Mouse (Mus musculus): ENCODE data around the gene Hdac4. TPM values are rescaled to one million over a fixed set of nuclear protein-coding genes. Genes with fewer than 3 reads are reported as not detected.

Hdac4 gene
- total RNA-seq, 1 experiment from 2014 or later, result 13.9 TPM

DNA sequence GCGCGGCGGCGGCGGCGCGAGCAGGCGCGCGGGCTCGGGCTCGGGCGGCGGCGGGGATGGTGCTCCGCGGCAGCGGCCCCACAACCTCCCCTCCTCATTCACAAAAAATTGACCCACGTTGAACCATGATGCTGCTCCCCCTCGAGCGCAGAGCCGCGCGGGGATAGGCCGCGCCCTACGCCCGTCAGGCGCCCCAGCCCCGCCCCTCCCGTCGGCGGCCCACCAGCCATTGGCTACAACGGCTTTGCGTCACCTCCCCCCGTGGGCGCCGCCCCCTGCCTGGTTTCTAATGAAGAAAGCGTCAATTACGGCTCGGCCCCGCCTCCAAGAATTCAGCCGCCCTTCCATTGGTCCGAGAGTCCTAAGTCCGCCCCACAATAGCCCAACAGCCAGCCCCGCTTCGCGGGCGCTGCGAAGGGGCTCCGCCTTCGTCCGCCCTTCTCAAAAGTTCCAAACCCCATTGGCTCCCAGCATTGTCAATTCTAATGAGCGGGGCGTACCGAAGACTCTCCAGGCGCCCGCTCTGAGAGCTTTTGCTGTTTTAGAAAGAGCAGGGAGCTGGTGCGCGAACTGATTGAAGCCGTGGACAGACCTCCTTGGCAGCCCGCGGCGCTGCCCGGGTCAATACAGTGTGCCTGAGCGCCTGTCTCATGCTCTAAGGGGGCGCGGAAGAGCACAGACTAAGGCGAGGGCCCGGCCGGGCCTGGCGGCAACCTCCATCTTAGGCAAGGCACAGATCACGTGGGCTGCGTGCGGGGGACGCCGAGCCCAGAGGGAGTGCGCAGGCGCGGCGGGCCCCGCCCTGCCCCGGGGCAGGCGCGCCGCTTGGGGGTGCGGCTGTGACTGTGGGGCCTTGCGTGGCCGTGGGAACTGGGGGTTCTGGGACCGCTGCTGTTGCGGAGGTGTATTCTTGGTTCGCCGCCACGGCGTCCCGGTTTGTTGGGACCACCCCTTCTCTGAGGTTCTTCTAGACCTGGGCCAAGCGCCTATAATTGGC is 15.1 kb downstream of the Hdac4 start:
- peak; percentile 94 for ATAC-seq (replicated peaks; ENCODE audit: insufficient number of reproducible peaks, low FRiP score, low TSS enrichment, poor library complexity, severe bottlenecking)

DNA sequence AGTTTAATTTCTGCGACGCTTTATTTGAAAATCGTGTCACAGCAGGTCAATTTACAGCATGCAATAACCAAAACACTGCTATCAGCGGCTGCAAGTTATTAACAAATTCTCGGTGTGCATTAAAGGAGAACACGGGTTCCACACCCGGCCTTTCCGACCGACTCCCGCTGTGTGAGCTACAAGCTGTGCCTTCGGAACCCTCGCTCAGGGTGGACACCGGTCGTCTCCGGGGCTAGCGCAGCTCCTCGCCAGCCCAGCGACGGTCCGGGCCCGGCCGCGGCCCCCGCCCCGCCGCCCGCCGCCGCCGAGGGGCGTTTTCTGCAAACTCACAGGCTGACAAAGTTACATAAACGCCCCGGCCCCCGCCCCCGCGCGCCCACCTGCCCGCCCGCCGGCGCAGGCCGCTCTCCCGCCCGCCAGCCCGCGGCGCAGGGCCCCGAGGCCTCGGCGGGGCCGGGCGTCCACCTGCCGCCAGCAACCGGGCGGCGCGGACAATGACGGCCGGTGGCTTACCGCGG is 16.0 kb downstream of the Hdac4 start:
- ATAC-seq (replicated peaks; ENCODE audit: insufficient number of reproducible peaks, low FRiP score, low TSS enrichment, poor library complexity, severe bottlenecking), result no peak

DNA sequence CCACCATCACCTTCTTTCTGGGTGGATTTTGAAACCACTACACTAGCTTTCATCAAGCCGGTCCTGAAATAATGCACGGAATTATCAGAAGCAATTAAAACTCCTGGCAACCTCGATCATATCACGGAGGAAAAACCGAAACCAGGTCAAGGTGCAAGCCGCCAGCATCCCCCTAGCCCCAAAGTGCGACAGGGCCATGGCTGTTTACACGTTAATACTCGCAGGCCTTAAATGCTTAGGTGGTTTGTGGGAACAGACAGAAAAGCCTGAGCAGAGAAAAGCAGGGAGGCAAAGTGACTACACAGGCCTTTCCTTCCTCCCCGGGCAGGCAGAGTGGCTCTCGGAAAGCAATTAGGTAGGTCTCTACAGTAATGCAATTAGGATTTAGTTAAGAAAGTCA is 16.4 kb downstream of the Hdac4 start:
- no peak for ATAC-seq (replicated peaks; ENCODE audit: insufficient number of reproducible peaks, low FRiP score, low TSS enrichment, poor library complexity, severe bottlenecking)

DNA sequence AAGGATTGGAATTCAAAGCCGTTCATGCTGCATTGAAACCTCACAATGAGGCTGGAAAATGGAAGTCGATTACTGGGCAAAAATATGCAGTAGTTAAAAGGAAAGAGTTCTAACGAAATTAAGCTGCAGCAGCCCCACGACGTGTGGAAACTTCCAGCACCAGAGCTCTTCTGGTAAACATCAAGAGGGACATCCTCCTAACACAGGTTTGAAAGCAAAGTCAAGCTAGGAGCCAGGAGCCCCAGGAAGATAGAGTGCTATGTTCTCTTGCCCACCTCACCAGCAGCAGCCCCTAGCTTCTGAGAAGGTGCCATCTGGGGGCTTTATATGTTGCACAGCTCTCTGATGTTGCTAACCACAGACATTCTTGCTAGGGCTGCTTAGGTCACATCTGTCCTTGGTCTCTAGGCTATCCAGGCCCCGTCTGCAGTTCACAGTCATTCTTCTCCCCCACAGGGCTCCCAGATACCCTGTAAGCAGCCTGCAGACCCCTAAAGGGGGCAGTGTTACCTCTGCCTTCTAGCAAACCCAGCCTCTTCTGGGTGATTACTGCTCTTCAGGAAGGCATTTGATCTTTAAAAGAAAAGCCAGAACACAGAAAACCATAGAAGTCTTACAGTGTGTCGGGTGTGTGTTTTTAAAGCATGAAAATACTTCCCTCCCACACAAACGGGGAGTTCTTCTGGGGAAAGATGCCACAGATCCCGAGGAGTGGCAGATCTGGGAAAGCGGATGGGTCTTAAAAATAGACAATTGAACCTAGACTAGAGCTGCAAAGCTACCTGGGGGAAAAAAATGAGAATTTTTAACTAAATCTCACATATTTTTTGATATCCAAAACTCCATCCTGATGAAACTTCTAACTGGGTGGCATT is 17.2 kb downstream of the Hdac4 start:
- no peak for ATAC-seq (replicated peaks; ENCODE audit: insufficient number of reproducible peaks, low FRiP score, low TSS enrichment, poor library complexity, severe bottlenecking)

DNA sequence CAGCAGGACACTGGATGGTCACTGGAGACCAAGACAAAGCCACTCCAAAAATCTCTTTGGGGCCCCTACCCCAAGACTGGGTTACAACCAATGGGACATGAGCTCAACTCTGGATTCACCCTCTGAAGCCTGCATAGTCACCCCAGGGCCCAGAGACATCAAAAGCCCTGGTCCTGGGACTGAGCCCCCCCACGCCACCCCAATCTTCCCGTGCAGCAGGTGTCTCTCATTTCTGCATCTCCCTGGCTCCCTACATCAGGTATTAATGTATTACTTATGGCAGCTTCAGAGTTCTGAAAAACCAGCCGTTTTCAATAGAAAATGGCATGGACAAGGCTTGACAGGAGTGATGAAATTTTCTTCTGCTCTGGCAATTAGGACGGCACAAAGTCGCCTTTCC is 17.9 kb downstream of the Hdac4 start:
- ATAC-seq (replicated peaks; ENCODE audit: insufficient number of reproducible peaks, low FRiP score, low TSS enrichment, poor library complexity, severe bottlenecking), result no peak

DNA sequence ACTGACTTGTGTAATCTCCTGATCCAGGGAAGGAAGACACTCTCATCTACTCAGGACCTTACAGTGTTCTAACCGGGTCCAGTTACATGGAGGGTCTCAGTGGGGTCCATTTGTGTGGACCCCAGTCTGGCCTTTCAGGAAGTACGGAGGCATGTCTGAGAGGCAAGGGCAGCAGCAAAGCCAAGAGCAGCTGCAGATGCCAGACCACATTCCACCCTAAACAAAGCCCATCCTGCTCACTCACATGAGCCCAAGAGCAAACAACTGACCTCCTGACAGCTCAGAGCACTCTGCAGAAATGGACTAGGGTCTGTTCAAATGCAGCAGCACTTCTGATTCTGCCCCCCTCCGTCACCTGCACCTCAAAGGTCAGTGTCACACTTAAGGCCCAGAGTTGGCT is 18.3 kb downstream of the Hdac4 start:
- no peak for ATAC-seq (replicated peaks; ENCODE audit: insufficient number of reproducible peaks, low FRiP score, low TSS enrichment, poor library complexity, severe bottlenecking)

DNA sequence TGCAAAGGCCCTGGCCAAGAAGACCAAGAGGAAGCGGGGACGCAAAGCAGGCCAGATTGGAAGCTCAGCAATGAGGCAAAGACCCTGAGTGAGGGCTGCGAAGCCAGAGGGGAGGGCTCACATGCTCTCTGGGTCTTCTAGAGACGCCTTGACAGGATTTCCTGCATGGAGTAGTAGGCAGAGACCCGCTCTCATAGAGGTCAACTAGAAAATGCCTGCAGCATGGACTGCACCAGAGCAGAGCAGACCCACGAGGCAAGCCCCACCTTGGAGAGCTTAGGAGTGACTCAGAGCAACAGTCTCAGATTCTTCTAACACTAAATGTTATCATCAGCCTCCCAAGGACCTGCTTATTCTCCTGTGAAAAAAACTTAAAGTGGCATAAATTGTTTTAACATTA is 20.2 kb downstream of the Hdac4 start:
- ATAC-seq (replicated peaks; ENCODE audit: insufficient number of reproducible peaks, low FRiP score, low TSS enrichment, poor library complexity, severe bottlenecking), result no peak

DNA sequence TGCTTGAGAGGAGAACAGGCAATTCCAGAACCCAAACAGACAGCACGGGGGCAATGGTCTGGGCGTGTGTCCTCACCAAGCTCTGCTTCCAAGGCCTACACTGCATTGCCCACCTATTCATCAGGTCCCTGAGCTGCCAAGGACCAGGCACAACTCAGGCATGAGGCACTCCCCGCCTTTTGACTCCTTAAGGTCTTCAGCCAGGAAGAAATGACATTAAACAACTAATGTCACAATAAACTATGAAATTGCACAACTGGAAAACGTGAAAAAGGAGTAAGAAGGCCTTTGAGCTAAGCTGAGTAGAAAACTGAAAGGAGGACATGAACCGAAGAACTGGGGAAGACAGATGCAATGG is 20.6 kb downstream of the Hdac4 start:
- ATAC-seq (replicated peaks; ENCODE audit: insufficient number of reproducible peaks, low FRiP score, low TSS enrichment, poor library complexity, severe bottlenecking), result no peak

DNA sequence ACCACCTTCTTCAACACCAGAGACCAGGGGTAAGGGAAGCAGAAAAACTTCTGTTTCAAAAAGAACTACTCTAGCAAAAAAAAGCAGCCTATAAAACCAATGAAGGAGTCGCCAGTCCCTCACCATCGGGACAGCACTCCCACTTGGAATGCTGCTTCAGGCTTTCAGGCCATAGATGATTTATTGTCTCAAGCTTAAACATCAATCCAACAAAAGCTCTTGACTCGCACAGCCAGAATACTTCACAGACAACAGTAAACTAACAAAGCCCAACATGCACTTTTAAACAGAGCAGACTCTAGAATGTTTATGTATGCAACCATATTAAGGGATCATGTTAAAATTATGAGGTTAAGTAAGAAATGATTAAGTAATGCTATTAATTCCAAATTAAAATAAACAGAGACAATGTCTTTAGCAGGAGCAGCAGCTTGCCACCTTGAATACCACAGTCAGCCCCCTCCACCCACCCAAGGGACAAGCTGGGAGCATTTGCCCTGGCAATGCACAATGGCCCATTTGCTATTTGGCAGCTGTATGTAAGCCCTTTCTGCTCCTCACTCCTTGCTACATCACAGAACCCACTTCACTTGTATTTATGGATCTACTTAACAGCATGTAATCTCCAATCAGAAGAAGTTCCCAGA is 21.1 kb downstream of the Hdac4 start:
- no peak for ATAC-seq (replicated peaks; ENCODE audit: insufficient number of reproducible peaks, low FRiP score, low TSS enrichment, poor library complexity, severe bottlenecking)

DNA sequence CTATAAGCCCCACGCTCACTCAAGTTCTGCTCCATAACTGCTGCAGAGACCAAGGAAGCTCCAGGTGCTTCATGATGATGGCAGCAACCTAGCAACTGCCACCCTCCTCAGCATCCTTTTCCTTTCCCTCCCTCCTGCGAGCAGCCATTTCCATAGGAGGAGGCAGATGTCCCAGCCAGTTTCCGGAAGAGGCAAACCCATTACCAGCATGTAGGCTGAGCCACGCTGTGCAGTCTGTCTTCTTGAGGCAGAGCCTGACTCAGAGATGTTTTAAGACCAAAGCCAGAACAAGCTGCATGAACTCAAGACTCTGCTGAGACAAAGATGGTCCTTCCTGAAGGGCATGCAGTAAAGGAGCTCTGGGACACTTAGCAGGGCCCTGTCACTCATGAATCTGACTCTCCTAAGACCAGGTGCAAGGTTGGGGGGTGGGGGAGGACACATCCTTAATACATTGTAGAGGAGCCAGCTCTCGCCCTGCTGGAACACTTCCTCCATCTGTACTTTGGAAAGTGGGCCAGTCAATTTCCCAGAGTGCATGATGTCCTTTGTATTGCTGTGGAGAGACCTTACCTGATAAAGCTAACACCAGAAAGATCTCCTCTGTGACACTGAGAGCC is 24.8 kb downstream of the Hdac4 start:
- no peak for ATAC-seq (replicated peaks; ENCODE audit: insufficient number of reproducible peaks, low FRiP score, low TSS enrichment, poor library complexity, severe bottlenecking)

DNA sequence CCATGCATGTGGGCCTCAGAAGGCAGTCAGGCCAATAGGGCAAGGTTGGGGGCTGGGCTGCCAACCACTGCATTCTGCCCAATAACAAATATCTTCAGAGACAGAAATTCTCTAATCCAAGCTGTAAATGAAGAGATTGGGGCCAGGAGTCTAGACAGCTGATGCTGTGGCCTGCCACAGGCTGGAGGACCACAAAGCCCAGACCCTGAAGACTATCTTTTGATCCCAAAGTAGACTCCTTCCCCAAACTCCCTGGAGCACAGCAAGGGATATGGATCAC is 25.8 kb downstream of the Hdac4 start:
- no peak for ATAC-seq (replicated peaks; ENCODE audit: insufficient number of reproducible peaks, low FRiP score, low TSS enrichment, poor library complexity, severe bottlenecking)

DNA sequence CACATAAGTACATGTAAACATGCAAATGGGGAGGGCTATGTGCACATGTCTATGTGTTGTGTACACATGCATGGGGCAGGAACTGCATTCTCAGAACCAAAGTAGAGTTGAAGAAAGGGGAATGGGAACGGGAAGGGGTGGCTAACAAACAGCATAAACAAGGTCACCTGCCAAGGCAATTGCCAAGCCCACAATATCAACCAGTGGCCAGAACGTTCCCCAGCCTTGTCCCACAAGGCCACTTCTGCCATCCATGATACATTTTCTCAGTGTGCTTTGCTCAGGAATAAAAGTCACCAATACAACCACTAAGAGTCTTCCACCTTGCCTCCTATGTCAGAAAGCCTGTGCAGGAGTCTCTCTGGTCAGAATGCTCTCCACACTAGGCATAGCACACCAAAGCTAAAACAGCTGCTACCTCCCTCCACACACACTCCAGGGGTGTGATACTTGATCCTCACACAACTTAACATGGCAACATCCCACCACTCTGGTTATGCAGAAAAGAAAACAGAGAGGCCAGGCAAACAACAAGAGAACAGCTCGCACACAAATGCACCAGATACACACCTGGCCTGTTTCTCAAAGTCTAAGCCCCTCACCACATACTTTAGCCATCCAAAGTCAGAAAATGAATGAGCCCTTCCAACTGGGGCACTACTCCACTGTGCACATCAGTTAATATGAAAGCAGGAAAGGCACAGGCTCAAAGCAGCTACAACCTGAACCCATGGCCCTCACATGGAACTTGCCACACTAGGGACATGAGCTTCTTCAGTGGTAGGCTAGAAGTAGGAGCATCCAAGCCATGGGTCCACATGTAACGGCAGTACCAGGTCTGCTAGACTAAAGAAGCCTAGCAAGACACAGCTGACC is 26.4 kb downstream of the Hdac4 start:
- no peak for ATAC-seq (replicated peaks; ENCODE audit: insufficient number of reproducible peaks, low FRiP score, low TSS enrichment, poor library complexity, severe bottlenecking)

DNA sequence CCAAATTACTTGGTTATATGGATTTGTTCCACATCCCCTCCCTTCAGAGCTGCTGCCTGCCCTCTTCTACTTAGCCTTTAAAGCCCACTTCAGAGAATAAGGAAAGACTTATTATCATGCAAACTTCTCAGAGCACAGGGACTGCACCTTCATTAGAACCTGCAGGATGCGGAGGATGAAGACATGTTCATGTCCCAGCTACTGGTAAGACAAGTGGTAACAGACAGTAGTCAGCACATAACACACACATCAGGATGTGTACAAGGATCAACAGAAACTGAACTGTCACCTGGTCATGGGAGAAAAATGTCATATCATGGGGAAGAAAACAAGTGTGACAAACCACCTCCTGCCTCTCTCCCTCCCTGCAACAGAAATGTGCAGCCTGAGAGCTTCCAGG is 31.6 kb downstream of the Hdac4 start:
- no peak for ATAC-seq (replicated peaks; ENCODE audit: insufficient number of reproducible peaks, low FRiP score, low TSS enrichment, poor library complexity, severe bottlenecking)

DNA sequence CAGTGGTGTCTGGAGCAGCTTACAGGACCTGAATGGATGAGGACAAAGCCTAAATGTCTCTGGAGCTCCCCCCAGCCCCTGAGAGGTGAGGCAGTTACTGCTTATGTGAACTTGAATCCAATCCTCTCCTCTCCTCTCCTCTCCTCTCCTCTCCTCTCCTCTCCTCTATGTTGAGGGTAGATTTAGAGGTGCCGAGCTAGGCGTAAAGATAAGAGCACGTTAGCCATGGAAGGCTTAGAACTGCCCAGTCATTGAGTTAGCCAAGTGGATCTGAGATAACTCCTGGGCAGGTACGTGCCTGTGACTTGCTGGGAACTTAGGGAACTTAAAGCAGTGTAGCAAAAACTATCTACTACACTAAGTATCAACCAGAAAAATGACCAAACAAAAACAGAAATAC is 35.7 kb downstream of the Hdac4 start:
- ATAC-seq (replicated peaks; ENCODE audit: insufficient number of reproducible peaks, low FRiP score, low TSS enrichment, poor library complexity, severe bottlenecking), result no peak

DNA sequence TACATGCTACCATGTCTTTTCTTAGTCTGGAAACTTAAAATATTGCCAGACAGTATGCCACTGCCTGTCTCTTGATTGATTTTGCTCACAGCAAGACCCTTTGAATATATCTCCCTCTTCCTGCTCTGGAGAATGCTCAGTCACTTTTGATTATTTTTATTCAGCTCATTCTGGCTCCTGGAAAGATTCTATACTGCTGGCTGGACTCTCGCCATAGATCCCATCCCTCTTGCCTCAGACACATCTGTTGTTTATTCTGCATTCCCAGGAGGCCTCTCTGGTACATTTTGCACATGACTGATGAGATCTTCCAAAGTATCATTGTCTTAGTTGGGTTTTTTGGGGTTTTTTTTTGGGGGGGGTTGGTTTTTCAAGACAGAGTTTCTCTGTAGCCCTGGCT is 45.3 kb downstream of the Hdac4 start:
- no peak for ATAC-seq (replicated peaks; ENCODE audit: insufficient number of reproducible peaks, low FRiP score, low TSS enrichment, poor library complexity, severe bottlenecking)

DNA sequence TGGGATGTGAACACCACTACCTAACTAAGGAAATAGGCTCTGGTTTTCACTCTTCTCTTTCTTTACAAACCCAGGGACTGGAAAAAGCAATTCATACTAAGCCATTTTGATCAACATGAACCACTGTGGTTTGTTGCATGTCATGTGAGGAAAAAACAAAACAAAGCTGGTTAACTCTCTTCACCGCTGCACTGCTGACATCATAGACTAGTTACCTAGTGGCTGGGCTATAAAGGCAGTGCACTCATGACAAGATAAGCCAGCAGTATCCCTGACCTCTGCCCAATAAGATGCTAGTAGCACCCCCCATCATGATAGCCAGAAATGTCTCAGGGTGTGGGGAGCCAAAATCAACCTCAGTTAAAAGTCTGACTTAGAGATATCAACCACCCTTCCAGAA is 47.0 kb downstream of the Hdac4 start:
- ATAC-seq (replicated peaks; ENCODE audit: insufficient number of reproducible peaks, low FRiP score, low TSS enrichment, poor library complexity, severe bottlenecking), result no peak

DNA sequence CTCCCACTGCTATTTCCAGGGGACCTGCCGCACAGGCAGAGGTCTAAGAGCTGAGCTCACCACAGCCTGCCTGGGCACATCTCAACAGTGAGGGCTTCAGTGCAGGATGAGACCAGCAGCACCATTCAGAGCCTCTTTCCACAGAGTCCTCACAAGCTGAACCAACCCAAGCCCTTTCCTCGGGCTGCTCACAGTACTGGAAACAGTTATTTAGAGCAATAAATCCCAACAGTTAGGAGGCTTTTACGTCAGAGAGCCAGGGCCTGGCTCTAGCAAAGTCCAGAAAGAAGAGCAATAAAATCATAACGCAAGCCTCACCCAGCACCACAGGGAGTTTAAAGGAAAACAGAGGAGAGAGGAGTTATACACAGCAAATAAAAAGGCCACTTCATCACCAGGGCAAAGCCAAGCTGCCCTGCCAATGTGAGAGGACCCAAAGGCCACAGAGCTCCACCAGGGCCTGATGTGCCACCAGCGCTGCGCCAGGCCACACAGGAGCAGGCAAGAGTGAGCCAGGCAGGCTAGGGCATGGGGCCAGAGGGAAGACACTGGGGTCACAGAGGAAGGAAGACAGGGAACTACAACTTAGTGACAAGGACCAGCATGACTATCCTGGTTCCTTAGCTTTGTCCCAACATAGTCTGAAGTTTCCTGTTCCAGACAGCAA is 50.5 kb downstream of the Hdac4 start:
- no peak for ATAC-seq (replicated peaks; ENCODE audit: insufficient number of reproducible peaks, low FRiP score, low TSS enrichment, poor library complexity, severe bottlenecking)
